Mouse (Mus musculus): Measurements from ENCODE around the gene Lrig2. TPM values are rescaled to one million over a fixed set of nuclear protein-coding genes. Genes with fewer than 3 reads are reported as not detected.
A peak's percentile ranks its signal among the peaks of the same experiment; 100 is the strongest.
"Not testable (repeated sequence)": the region's sequence is repeated elsewhere in the genome, so short reads cannot be mapped to it uniquely, and the experiment has no call there.

The Lrig2 gene
- polyA plus RNA-seq, 1 experiment from 2014 or later, result 14.1 TPM

DNA sequence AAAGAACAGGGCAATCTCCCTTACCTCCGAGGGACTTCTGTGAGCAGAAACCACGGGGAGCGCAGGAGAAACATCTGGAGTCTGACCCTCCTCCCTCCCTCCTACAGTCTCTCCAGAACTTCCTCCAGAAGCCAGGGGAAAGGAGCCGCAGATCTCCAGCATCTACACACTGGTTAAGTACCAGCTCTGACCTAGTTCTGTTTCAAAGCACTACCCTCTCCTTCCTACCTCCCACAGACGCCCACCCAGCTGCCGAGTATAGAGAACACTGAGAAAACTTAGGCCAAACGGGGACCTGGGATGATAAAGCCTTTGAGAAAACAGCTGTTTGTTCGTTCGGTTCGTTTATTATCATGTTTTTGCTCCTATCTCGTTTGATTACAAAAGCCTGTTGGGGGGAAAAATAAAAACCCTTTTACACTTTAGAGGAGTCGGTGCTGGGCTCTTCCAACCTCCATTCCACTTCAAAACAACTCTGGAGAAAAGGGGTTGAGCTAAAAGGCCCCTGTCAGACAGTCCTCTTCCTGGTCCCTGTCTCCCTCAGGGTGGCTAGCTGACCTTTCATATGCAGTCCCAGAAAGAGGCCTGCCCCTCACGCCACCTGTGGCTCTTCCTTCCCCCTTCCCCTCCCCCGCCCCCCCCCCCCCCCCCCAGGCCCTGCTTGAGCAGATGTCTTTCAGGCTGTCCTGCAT is 80.4 kb downstream of the Lrig2 start:
- H3K27me3 ChIP-seq (ENCODE audit: control insufficient read depth, insufficient read depth, low read depth, low read length), result no peaks in the 10 kb centered on the region
- H3K4me3 ChIP-seq (ENCODE audit: low read length), result no peak overlapping the region
- peak overlapping the region; percentile 66 for H3K27ac ChIP-seq (ENCODE audit: low read length)
- WGBS, result 14% methylated on average over 13 of the region's 14 CpGs
- no peaks in the 10 kb centered on the region for H3K9me3 ChIP-seq (ENCODE audit: control insufficient read depth, low read length)
- peak overlapping the region; percentile 11; the same call in 1 of the 2 replicates for H3K9ac ChIP-seq (ENCODE audit: low read length)
- H3K36me3 ChIP-seq (ENCODE audit: control insufficient read depth, insufficient read depth, low read length), result no peaks in the 10 kb centered on the region
- peaks cover 20% of the 10 kb centered on the region for H3K4me1 ChIP-seq (replicated peaks; ENCODE audit: control insufficient read depth, insufficient read depth, low read length)
- H3K4me2 ChIP-seq (ENCODE audit: low read depth, low read length), result peak overlapping the region; percentile 20
- ATAC-seq (ENCODE audit: low read depth), result peak; percentile 35; the same call in 1 of the 2 replicates

DNA sequence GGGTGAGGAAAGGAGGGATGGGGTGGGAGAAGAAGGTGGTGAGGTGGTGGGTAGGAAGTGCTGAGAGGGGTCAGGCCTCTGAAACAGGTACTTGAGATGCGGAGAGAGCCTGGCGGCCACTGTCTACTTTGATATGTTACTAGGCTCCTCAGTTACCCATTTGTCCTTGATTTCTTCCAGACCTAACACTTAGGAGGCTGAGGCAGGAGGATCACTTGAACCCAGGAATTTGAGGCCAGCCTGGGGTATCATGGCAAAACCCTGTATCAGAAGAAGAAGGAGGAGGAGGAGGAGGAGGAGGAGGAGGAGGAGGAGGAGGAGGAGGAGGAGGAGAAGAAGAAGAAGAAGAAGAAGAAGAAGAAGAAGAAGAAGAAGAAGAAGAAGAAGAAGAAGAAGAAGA is 84.4 kb downstream of the Lrig2 start:
- not testable (repeated sequence) for H3K4me3 ChIP-seq (ENCODE audit: low read length); H3K27ac ChIP-seq (ENCODE audit: low read length); H3K4me2 ChIP-seq (ENCODE audit: low read depth, low read length); H3K9me3 ChIP-seq (ENCODE audit: control insufficient read depth, low read length); ATAC-seq (ENCODE audit: low read depth); H3K36me3 ChIP-seq (ENCODE audit: control insufficient read depth, insufficient read depth, low read length); H3K9ac ChIP-seq (ENCODE audit: low read length); H3K27me3 ChIP-seq (ENCODE audit: control insufficient read depth, insufficient read depth, low read depth, low read length)
- 87% methylated on average over 2 of the region's 2 CpGs for WGBS
- peaks cover 14% of the 10 kb centered on the region for H3K4me1 ChIP-seq (replicated peaks; ENCODE audit: control insufficient read depth, insufficient read depth, low read length)

GRCm38 (mm10) chr3:104424346-104424745 is 87.4 kb downstream of the Lrig2 start:
- H3K27me3 ChIP-seq (ENCODE audit: control insufficient read depth, insufficient read depth, low read depth, low read length), result no peaks in the 10 kb centered on the region
- no peak overlapping the region for H3K4me2 ChIP-seq (ENCODE audit: low read depth, low read length)
- H3K36me3 ChIP-seq (ENCODE audit: control insufficient read depth, insufficient read depth, low read length), result no peaks in the 10 kb centered on the region
- no peaks in the 10 kb centered on the region for H3K4me1 ChIP-seq (replicated peaks; ENCODE audit: control insufficient read depth, insufficient read depth, low read length)
- ATAC-seq (ENCODE audit: low read depth), result no peak
- WGBS, result 69% methylated on average over 7 of the region's 7 CpGs
- no peak overlapping the region for H3K4me3 ChIP-seq (ENCODE audit: low read length)
- no peak overlapping the region for H3K9ac ChIP-seq (ENCODE audit: low read length)
- no peak overlapping the region for H3K27ac ChIP-seq (ENCODE audit: low read length)
- no peaks in the 10 kb centered on the region for H3K9me3 ChIP-seq (ENCODE audit: control insufficient read depth, low read length)

GRCm38 (mm10) chr3:104420929-104421328 is 90.8 kb downstream of the Lrig2 start:
- no peak overlapping the region for H3K4me3 ChIP-seq (ENCODE audit: low read length)
- no peaks in the 10 kb centered on the region for H3K36me3 ChIP-seq (ENCODE audit: control insufficient read depth, insufficient read depth, low read length)
- no peak for ATAC-seq (ENCODE audit: low read depth)
- H3K9ac ChIP-seq (ENCODE audit: low read length), result no peak overlapping the region
- no peaks in the 10 kb centered on the region for H3K4me1 ChIP-seq (replicated peaks; ENCODE audit: control insufficient read depth, insufficient read depth, low read length)
- H3K27me3 ChIP-seq (ENCODE audit: control insufficient read depth, insufficient read depth, low read depth, low read length), result no peaks in the 10 kb centered on the region
- H3K27ac ChIP-seq (ENCODE audit: low read length), result no peak overlapping the region
- H3K9me3 ChIP-seq (ENCODE audit: control insufficient read depth, low read length), result no peaks in the 10 kb centered on the region
- no peak overlapping the region for H3K4me2 ChIP-seq (ENCODE audit: low read depth, low read length)
- 68% methylated on average over 7 of the region's 7 CpGs for WGBS

- no peak overlapping the region for H3K27ac ChIP-seq (ENCODE audit: low read length)
- ATAC-seq (ENCODE audit: low read depth), result no peak
- H3K9ac ChIP-seq (ENCODE audit: low read length), result no peak overlapping the region
- no peak overlapping the region for H3K4me3 ChIP-seq (ENCODE audit: low read length)
- no peaks in the 10 kb centered on the region for H3K9me3 ChIP-seq (ENCODE audit: control insufficient read depth, low read length)
- no peak overlapping the region for H3K4me2 ChIP-seq (ENCODE audit: low read depth, low read length)
- H3K36me3 ChIP-seq (ENCODE audit: control insufficient read depth, insufficient read depth, low read length), result no peaks in the 10 kb centered on the region
- WGBS, result 58% methylated on average over 4 of the region's 4 CpGs
- no peaks in the 10 kb centered on the region for H3K27me3 ChIP-seq (ENCODE audit: control insufficient read depth, insufficient read depth, low read depth, low read length)
- H3K4me1 ChIP-seq (replicated peaks; ENCODE audit: control insufficient read depth, insufficient read depth, low read length), result no peaks in the 10 kb centered on the region
These were observed 91.7 kb downstream of the Lrig2 start for GRCm38 (mm10) chr3:104419990-104420389.

DNA sequence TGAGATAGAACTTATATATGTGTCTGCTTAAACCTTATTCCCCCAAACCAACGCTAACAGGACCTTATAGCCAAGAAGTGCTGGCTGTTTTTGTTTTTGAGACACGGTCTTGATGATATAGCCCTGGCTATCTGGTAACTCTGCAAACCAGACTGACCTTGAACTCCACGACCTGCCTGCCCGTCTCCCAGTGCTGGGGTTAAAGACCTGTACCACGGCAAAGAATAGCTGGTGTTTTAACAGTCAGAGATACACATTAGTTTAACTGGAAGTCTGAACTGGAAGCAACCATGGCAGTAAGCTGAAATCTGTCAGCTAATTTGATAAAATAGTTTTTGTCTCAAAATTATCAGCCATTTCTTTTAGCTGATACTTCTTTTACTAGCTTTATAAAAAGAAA is 94.9 kb downstream of the Lrig2 start:
- Histone ChIP-seq H3K4me2 (ENCODE audit: low read depth, low read length) (no peak overlapping the region), H3K4me3 (ENCODE audit: low read length) (no peak overlapping the region), H3K36me3 (ENCODE audit: control insufficient read depth, insufficient read depth, low read length) (no peaks in the 10 kb centered on the region), H3K4me1 (replicated peaks; ENCODE audit: control insufficient read depth, insufficient read depth, low read length) (no peaks in the 10 kb centered on the region), H3K9me3 (ENCODE audit: control insufficient read depth, low read length) (no peaks in the 10 kb centered on the region), H3K27ac (ENCODE audit: low read length) (no peak overlapping the region), H3K27me3 (ENCODE audit: control insufficient read depth, insufficient read depth, low read depth, low read length) (no peaks in the 10 kb centered on the region), H3K9ac (ENCODE audit: low read length) (no peak overlapping the region)
- 60% methylated on average over 5 of the region's 5 CpGs for WGBS
- ATAC-seq (ENCODE audit: low read depth), result no peak

GRCm38 (mm10) chr3:104412482-104412881 is 99.2 kb downstream of the Lrig2 start:
- H3K9me3 ChIP-seq (ENCODE audit: control insufficient read depth, low read length), result no peaks in the 10 kb centered on the region
- no peaks in the 10 kb centered on the region for H3K27me3 ChIP-seq (ENCODE audit: control insufficient read depth, insufficient read depth, low read depth, low read length)
- H3K36me3 ChIP-seq (ENCODE audit: control insufficient read depth, insufficient read depth, low read length), result no peaks in the 10 kb centered on the region
- no peaks in the 10 kb centered on the region for H3K4me1 ChIP-seq (replicated peaks; ENCODE audit: control insufficient read depth, insufficient read depth, low read length)
- H3K4me2 ChIP-seq (ENCODE audit: low read depth, low read length), result no peak overlapping the region
- H3K4me3 ChIP-seq (ENCODE audit: low read length), result no peak overlapping the region
- H3K9ac ChIP-seq (ENCODE audit: low read length), result no peak overlapping the region
- no peak overlapping the region for H3K27ac ChIP-seq (ENCODE audit: low read length)
- ATAC-seq (ENCODE audit: low read depth), result no peak
- WGBS, result 75% methylated on average over 6 of the region's 6 CpGs

- peaks cover 8% of the 10 kb centered on the region for H3K4me1 ChIP-seq (replicated peaks; ENCODE audit: control insufficient read depth, insufficient read depth, low read length)
- no peak overlapping the region for H3K27ac ChIP-seq (ENCODE audit: low read length)
- ATAC-seq (ENCODE audit: low read depth), result no peak
- no peaks in the 10 kb centered on the region for H3K27me3 ChIP-seq (ENCODE audit: control insufficient read depth, insufficient read depth, low read depth, low read length)
- WGBS, result 78% methylated on average over 7 of the region's 7 CpGs
- H3K9me3 ChIP-seq (ENCODE audit: control insufficient read depth, low read length), result no peaks in the 10 kb centered on the region
- H3K36me3 ChIP-seq (ENCODE audit: control insufficient read depth, insufficient read depth, low read length), result no peaks in the 10 kb centered on the region
- no peak overlapping the region for H3K4me2 ChIP-seq (ENCODE audit: low read depth, low read length)
- no peak overlapping the region for H3K4me3 ChIP-seq (ENCODE audit: low read length)
- H3K9ac ChIP-seq (ENCODE audit: low read length), result no peak overlapping the region
These were observed 104.2 kb downstream of the Lrig2 start for GRCm38 (mm10) chr3:104407506-104407905.

DNA sequence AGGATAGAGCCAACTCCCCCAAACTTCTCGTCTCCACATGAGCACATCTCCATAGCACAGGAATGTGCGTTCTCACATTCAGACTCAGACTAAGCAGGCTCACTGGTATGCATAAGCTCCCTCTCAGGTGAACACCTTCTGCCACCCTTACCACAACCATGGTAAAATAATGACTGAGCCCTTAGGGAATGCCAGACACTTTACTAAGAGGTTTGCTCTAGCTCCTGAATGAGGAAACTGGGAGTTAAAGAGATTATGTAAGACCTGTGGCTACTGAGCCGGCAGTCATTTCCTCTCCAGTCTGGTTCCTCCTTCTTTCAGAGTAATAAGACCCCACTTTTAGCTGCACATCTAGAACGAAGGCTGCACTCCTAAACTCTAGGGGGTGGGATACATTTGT is 108.1 kb downstream of the Lrig2 start:
- Histone ChIP-seq H3K4me2 (ENCODE audit: low read depth, low read length) (no peak overlapping the region), H3K4me1 (replicated peaks; ENCODE audit: control insufficient read depth, insufficient read depth, low read length) (peaks cover 8% of the 10 kb centered on the region), H3K36me3 (ENCODE audit: control insufficient read depth, insufficient read depth, low read length) (no peaks in the 10 kb centered on the region), H3K9ac (ENCODE audit: low read length) (no peak overlapping the region), H3K27me3 (ENCODE audit: control insufficient read depth, insufficient read depth, low read depth, low read length) (no peaks in the 10 kb centered on the region), H3K9me3 (ENCODE audit: control insufficient read depth, low read length) (no peaks in the 10 kb centered on the region), H3K4me3 (ENCODE audit: low read length) (no peak overlapping the region), H3K27ac (ENCODE audit: low read length) (peak overlapping the region; percentile 57)
- 34% methylated on average over 4 of the region's 4 CpGs for whole genome bisulfite sequencing
- ATAC-seq (ENCODE audit: low read depth), result peak; percentile 91

DNA sequence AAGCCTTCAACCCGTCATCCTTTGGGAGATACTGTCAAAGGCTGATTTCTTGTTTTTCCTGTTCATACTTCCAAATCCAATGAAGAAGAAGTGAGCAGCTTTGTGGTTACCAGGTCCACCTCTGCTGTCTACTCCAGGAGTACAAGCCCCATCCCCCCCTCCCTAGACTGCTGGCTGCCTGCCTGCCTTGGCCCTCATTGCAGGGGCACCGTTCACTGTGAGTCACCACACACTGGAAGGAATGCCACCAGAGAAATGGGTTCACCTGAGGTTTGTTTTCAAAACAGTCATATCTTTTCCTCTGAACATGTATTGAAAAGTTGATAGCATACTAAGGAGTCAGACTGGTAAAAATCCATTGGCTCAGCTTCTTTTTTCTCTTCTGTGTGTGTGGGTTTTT is 110.5 kb downstream of the Lrig2 start:
- no peak overlapping the region for H3K9ac ChIP-seq (ENCODE audit: low read length)
- no peaks in the 10 kb centered on the region for H3K9me3 ChIP-seq (ENCODE audit: control insufficient read depth, low read length)
- no peaks in the 10 kb centered on the region for H3K36me3 ChIP-seq (ENCODE audit: control insufficient read depth, insufficient read depth, low read length)
- H3K4me1 ChIP-seq (replicated peaks; ENCODE audit: control insufficient read depth, insufficient read depth, low read length), result peaks cover 8% of the 10 kb centered on the region
- no peak for ATAC-seq (ENCODE audit: low read depth)
- 57% methylated on average over 2 of the region's 2 CpGs for WGBS
- no peak overlapping the region for H3K27ac ChIP-seq (ENCODE audit: low read length)
- no peak overlapping the region for H3K4me2 ChIP-seq (ENCODE audit: low read depth, low read length)
- H3K4me3 ChIP-seq (ENCODE audit: low read length), result no peak overlapping the region
- H3K27me3 ChIP-seq (ENCODE audit: control insufficient read depth, insufficient read depth, low read depth, low read length), result no peaks in the 10 kb centered on the region

Measured in lung, embryonic 16.5 days (tissue).